Mouse (Mus musculus): ENCODE data around the gene Ppp1r3c.

- TF ChIP-seq CTCF (IDR thresholded peaks at IDR 0.05; ENCODE audit: low read depth) (no peak), EP300 (optimal IDR thresholded peaks at IDR 0.05) (no peak)
These were observed 23.4 kb downstream of the Ppp1r3c start for GRCm38 (mm10) chr19:36713092-36713491.
